10 mouse cellular contexts compared by ENCODE assay signal in genomic region chr2:91460076-91460475, GRCm38 (mm10). TPM values are rescaled to one million over a fixed set of nuclear protein-coding genes. Genes with fewer than 3 reads are reported as not detected.
DNase-seq lines count a peak whose midpoint lies in the region; ATAC-seq and TF ChIP-seq lines count a peak whose summit lies in the region.
"Had no signal": no experiment of that assay in that cellular context is flagged by ENCODE, and none has a peak within 500 bp of the region (broad histone marks: within the 10 kb centered on the region; RNA-seq: fewer than 3 reads in every experiment).

No protein-coding gene starts in this region.

- WGBS in heart, embryonic 10.5 days: 90% methylated on average over 6 of the region's 6 CpGs
- 59% methylated on average over 6 of the region's 6 CpGs for WGBS in liver, embryonic 14.5 days (ENCODE audit: insufficient replicate concordance)
- 93% methylated on average over 6 of the region's 6 CpGs for WGBS in embryonic facial prominence, embryonic 15.5 days
- WGBS in neural tube, embryonic 15.5 days: 93% methylated on average over 6 of the region's 6 CpGs

- peak; percentile 40 for TF ChIP-seq CTCF in liver, embryonic 14.5 days (IDR thresholded peaks at IDR 0.05; ENCODE audit: low read depth)

- H3K9ac ChIP-seq in liver, embryonic 14.5 days (replicated peaks): no peak overlapping the region
- H3K9ac ChIP-seq in embryonic facial prominence, embryonic 15.5 days: no peak overlapping the region
- H3K9ac ChIP-seq in neural tube, embryonic 15.5 days (replicated peaks): no peak overlapping the region

- DNase-seq in heart, embryonic 10.5 days (ENCODE audit: low spot score): no peak
- DNase-seq in heart, postnatal 36 days: no peak
- DNase-seq in liver, embryonic 14.5 days (ENCODE audit: low read depth in 3 of 3, low spot score in 3 of 3): no peak
- DNase-seq in liver: no peak
- DNase-seq in left cerebral cortex, postnatal 10 days (ENCODE audit: extremely low spot score in 1 of 2, low spot score in 2 of 2): no peak
- no peak for DNase-seq in urinary bladder, postnatal 10 days (ENCODE audit: low spot score)
- DNase-seq: adrenal gland, postnatal 36 days; kidney, postnatal 14 days had no signal

- H3K4me1 ChIP-seq in heart, embryonic 10.5 days: peaks cover 61% of the 10 kb centered on the region
- H3K4me1 ChIP-seq in liver, embryonic 14.5 days (replicated peaks; ENCODE audit: control insufficient read depth in 2 of 2, insufficient read depth in 2 of 2, low read length in 1 of 2): peaks cover 0 to 9% of the 10 kb centered on the region in 2 experiments; a peak in 3 of 4 replicates
- peaks cover 49% of the 10 kb centered on the region for H3K4me1 ChIP-seq in embryonic facial prominence, embryonic 15.5 days
- peaks cover 43% of the 10 kb centered on the region for H3K4me1 ChIP-seq in neural tube, embryonic 15.5 days

- no peaks in the 10 kb centered on the region for H3K9me3 ChIP-seq in heart, embryonic 10.5 days
- H3K9me3 ChIP-seq in liver, embryonic 14.5 days (ENCODE audit: control insufficient read depth, low read length): no peaks in the 10 kb centered on the region; the same call in 1 of the 2 replicates
- H3K9me3 ChIP-seq in embryonic facial prominence, embryonic 15.5 days (replicated peaks): no peaks in the 10 kb centered on the region
- no peaks in the 10 kb centered on the region for H3K9me3 ChIP-seq in neural tube, embryonic 15.5 days (replicated peaks)

- H3K36me3 ChIP-seq in heart, embryonic 10.5 days: no peaks in the 10 kb centered on the region
- no peaks in the 10 kb centered on the region for H3K36me3 ChIP-seq in liver, embryonic 14.5 days (replicated peaks; ENCODE audit: control insufficient read depth, insufficient read depth, low read depth)
- H3K36me3 ChIP-seq in embryonic facial prominence, embryonic 15.5 days: no peaks in the 10 kb centered on the region; the same call in 1 of the 2 replicates
- H3K36me3 ChIP-seq in neural tube, embryonic 15.5 days: no peaks in the 10 kb centered on the region

- H3K27ac ChIP-seq in heart, embryonic 10.5 days: peak overlapping the region; percentile 95; the same call in 1 of the 2 replicates
- H3K27ac ChIP-seq in liver, embryonic 14.5 days: no peak overlapping the region
- H3K27ac ChIP-seq in embryonic facial prominence, embryonic 15.5 days (replicated peaks): 0 out of 2 replicates have a peak overlapping the region, but pooled peaks have one; percentile 96
- H3K27ac ChIP-seq in neural tube, embryonic 15.5 days (replicated peaks): no peak overlapping the region

- peak overlapping the region; percentile 85; the same call in 1 of the 2 replicates for H3K4me3 ChIP-seq in heart, embryonic 10.5 days
- no peak overlapping the region for H3K4me3 ChIP-seq in liver, embryonic 14.5 days (ENCODE audit: insufficient read depth in 1 of 2, low read depth in 2 of 2, low read length in 2 of 2)
- peak overlapping the region; percentile 82; the same call in 1 of the 2 replicates for H3K4me3 ChIP-seq in embryonic facial prominence, embryonic 15.5 days (replicated peaks)
- no peak overlapping the region for H3K4me3 ChIP-seq in neural tube, embryonic 15.5 days (replicated peaks)

- H3K27me3 ChIP-seq in heart, embryonic 10.5 days (ENCODE audit: insufficient read depth, poor library complexity, severe bottlenecking): no peaks in the 10 kb centered on the region
- peaks cover 49% of the 10 kb centered on the region for H3K27me3 ChIP-seq in liver, embryonic 14.5 days (ENCODE audit: control insufficient read depth, insufficient read depth, low read length)
- H3K27me3 ChIP-seq in embryonic facial prominence, embryonic 15.5 days: no peaks in the 10 kb centered on the region
- H3K27me3 ChIP-seq in neural tube, embryonic 15.5 days (replicated peaks): 0 out of 2 replicates have a peak, but pooled peaks cover 5% of the 10 kb centered on the region

- H3K4me2 ChIP-seq in liver, embryonic 14.5 days (ENCODE audit: low read depth): no peak overlapping the region
- peak overlapping the region; percentile 84; the same call in 1 of the 2 replicates for H3K4me2 ChIP-seq in embryonic facial prominence, embryonic 15.5 days (replicated peaks)
- 0 out of 2 replicates have a peak overlapping the region, but pooled peaks have one; percentile 95 for H3K4me2 ChIP-seq in neural tube, embryonic 15.5 days

- no peak for TF ChIP-seq EP300 in liver, embryonic 14.5 days (IDR thresholded peaks at IDR 0.05; ENCODE audit: low read depth)

- no peak for ATAC-seq in liver, embryonic 14.5 days (ENCODE audit: insufficient read depth)
- ATAC-seq in embryonic facial prominence, embryonic 15.5 days (ENCODE audit: insufficient number of reproducible peaks, low FRiP score, low TSS enrichment, low read depth): no peak
- no peak for ATAC-seq in neural tube, embryonic 15.5 days (ENCODE audit: low FRiP score)

- intact Hi-C loops in heart, postnatal 36 days (cut with DNase I): loop anchor here (2.0 kb wide), 1 partner anchor 17 kb away; no protein-coding TSS in a partner anchor
- intact Hi-C loops in left cerebral cortex, postnatal 10 days (cut with DNase I): no loop called here

RNA-seq across cellular contexts. Expression of gene Lrp4, which starts 2.8 kb away (rescaled TPM):
- 4.6 and 5.7 TPM in 2 replicates for polyA plus RNA-seq in heart, embryonic 10.5 days (2016; fragmentation: Nextera tagmentation; extraction: Ambion mirVana)
- total RNA-seq in heart, postnatal 36 days (2021): 10 to 100 TPM; 10.6 to 11.5 TPM
- polyA plus RNA-seq in liver, embryonic 14.5 days (2012; rRNA removed): 0.69 and 0.70 TPM in 2 replicates
- 0.58 and 0.69 TPM in 2 replicates for polyA plus RNA-seq in liver, embryonic 14.5 days (2014; fragmentation: Nextera tagmentation; extraction: Ambion mirVana)
- 11.1 and 12.0 TPM in 2 replicates for polyA plus RNA-seq in embryonic facial prominence, embryonic 15.5 days (2015; fragmentation: Nextera tagmentation; extraction: Ambion mirVana)
- polyA plus RNA-seq in neural tube, embryonic 15.5 days (2015; fragmentation: Nextera tagmentation; extraction: Ambion mirVana): 6.8 and 7.3 TPM in 2 replicates
- total RNA-seq in left cerebral cortex, postnatal 10 days (2021): 10 to 100 TPM; 26.3 to 26.4 TPM

RNA-seq across cellular contexts. Expression of gene 1110051M20Rik, which starts 15.6 kb away (rescaled TPM):
- polyA plus RNA-seq in heart, embryonic 10.5 days (2016; fragmentation: Nextera tagmentation; extraction: Ambion mirVana): 43.2 and 50.1 TPM in 2 replicates
- total RNA-seq in heart, postnatal 36 days (2021): 10 to 100 TPM in 1 of 2 experiments, 1 to 10 TPM in 1; 9.4 to 12.1 TPM
- polyA plus RNA-seq in liver, embryonic 14.5 days (2012; rRNA removed): 1.6 and 2.1 TPM in 2 replicates
- polyA plus RNA-seq in liver, embryonic 14.5 days (2014; fragmentation: Nextera tagmentation; extraction: Ambion mirVana): 6.6 and 7.3 TPM in 2 replicates
- 61.0 and 68.0 TPM in 2 replicates for polyA plus RNA-seq in embryonic facial prominence, embryonic 15.5 days (2015; fragmentation: Nextera tagmentation; extraction: Ambion mirVana)
- 133 and 141 TPM in 2 replicates for polyA plus RNA-seq in neural tube, embryonic 15.5 days (2015; fragmentation: Nextera tagmentation; extraction: Ambion mirVana)
- total RNA-seq in left cerebral cortex, postnatal 10 days (2021): 100 to 1,000 TPM in 1 of 2 experiments, 10 to 100 TPM in 1; 99.7 to 106 TPM

Comparison
In these comparisons a context has a peak if more than half of its experiments do, and no peak if none do; other contexts are left out.
1. H3K27ac ChIP-seq: peak in heart, embryonic 10.5 days (single experiment) and embryonic facial prominence, embryonic 15.5 days (single experiment); none in liver, embryonic 14.5 days (single experiment) and neural tube, embryonic 15.5 days (single experiment).
2. H3K4me3 ChIP-seq: peak in heart, embryonic 10.5 days (single experiment) and embryonic facial prominence, embryonic 15.5 days (single experiment); none in liver, embryonic 14.5 days (0 of 2) and neural tube, embryonic 15.5 days (single experiment).